Mouse (Mus musculus) E14TG2a.4 (cell line): ENCODE measurements around the gene Cops7a.

Experiments used
- CTCF ChIP-seq: conservative IDR thresholded peaks from 2 replicates; pipeline ENCODE4 v1.5.1; 2014; ENCODE audit warnings: low read length
- NANOG ChIP-seq: IDR thresholded peaks from 2 replicates; pipeline ENCODE4 v1.6.1; 2014; ENCODE audit warnings: borderline replicate concordance, low read length, mixed read lengths
- POU5F1 ChIP-seq: IDR thresholded peaks from 2 replicates; pipeline ENCODE4 v1.6.1; 2014; ENCODE audit warnings: low read length, borderline replicate concordance

GRCm38 (mm10) chr6:124914511-124914910, 50.8 kb downstream of the Cops7a start:
- TF ChIP-seq CTCF (no peak), NANOG (no peak), POU5F1 (no peak)
